Mouse (Mus musculus) heart, adult 18-20 months (tissue): ENCODE measurements at regions not wholly inside any gene's neighbourhood (a gene's known extent, or its start where the extent isn't known, plus 50 kb on each side); places are given as distances from the start of the nearest gene placed in this dataset.

Source experiments
- DNase-seq, 2 experiments: peaks; one replicate each; pipeline ENCODE4 v3.0.0; 2021 to 2022; ENCODE audit warnings: mixed read lengths in 1 of 2

GRCm38 (mm10) chr3:150493433-150494045 is 944.1 kb upstream of the Adgrl4 start:
- no peak for DNase-seq

GRCm38 (mm10) chr3:150530966-150531365 is 906.7 kb upstream of the Adgrl4 start:
- no peak for DNase-seq

- no peak for DNase-seq
Measured at GRCm38 (mm10) chr3:150543118-150543517, 894.6 kb upstream of the Adgrl4 start.

- no peak for DNase-seq
Measured at GRCm38 (mm10) chr3:150588474-150588873, 849.2 kb upstream of the Adgrl4 start.

GRCm38 (mm10) chr3:150590978-150591377 is 846.7 kb upstream of the Adgrl4 start:
- DNase-seq = no peak

- no peak for DNase-seq
Measured at GRCm38 (mm10) chr3:150603400-150604095, 834.1 kb upstream of the Adgrl4 start.

GRCm38 (mm10) chr3:150610681-150611101 is 827.0 kb upstream of the Adgrl4 start:
- DNase-seq = peak; percentile 61 to 75

GRCm38 (mm10) chr3:150637544-150637943 is 800.1 kb upstream of the Adgrl4 start:
- no peak for DNase-seq

- DNase-seq = no peak
Measured at GRCm38 (mm10) chr3:150640004-150640676, 797.5 kb upstream of the Adgrl4 start.

- DNase-seq = no peak
Measured at GRCm38 (mm10) chr3:150648040-150648439, 789.6 kb upstream of the Adgrl4 start.

- peak in 1 of 2 experiments; percentile 3 for DNase-seq
Measured at GRCm38 (mm10) chr3:150649783-150650565, 787.7 kb upstream of the Adgrl4 start.

GRCm38 (mm10) chr3:150695751-150696150 is 741.9 kb upstream of the Adgrl4 start:
- DNase-seq = no peak

GRCm38 (mm10) chr3:150699990-150700389 is 737.7 kb upstream of the Adgrl4 start:
- no peak for DNase-seq
